Mouse (Mus musculus): ENCODE measurements around the gene Scube1. TPM values are rescaled to one million over a fixed set of nuclear protein-coding genes. Genes with fewer than 3 reads are reported as not detected.
A peak's percentile ranks its signal among the peaks of the same experiment; 100 is the strongest.

The Scube1 gene
- polyA plus RNA-seq, 1 experiment from 2014 or later: 6.6 TPM

DNA sequence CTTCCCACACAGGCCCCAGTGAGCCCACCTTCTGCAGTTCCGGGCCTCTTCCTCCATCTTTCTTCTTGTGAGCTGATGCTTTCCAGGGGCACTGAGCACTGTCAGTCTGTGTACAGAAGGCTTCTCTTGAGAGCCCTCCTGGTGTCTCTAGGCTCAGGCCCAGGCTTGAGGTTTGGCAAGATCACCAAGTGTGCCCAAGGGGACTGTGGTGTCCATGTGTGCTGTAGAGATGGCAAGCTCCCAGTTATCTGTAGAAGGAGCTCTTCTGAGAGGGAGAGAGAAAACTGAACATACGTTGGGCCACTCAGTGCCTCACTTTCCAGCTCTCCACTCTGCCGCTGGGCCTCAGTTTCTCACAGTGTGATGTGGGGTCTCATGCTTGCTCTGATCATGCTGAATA is 157.1 kb downstream of the Scube1 start:
- Histone ChIP-seq H3K4me2 (ENCODE audit: low read length) (no peak overlapping the region), H3K9me3 (ENCODE audit: control insufficient read depth, low read length) (no peaks in the 10 kb centered on the region), H3K36me3 (ENCODE audit: control insufficient read depth, insufficient read depth, low read length) (no peaks in the 10 kb centered on the region), H3K27me3 (replicated peaks; ENCODE audit: control insufficient read depth, insufficient read depth, low read length) (no peaks in the 10 kb centered on the region), H3K4me3 (ENCODE audit: low read depth, low read length) (no peak overlapping the region), H3K27ac (ENCODE audit: low read depth) (no peak overlapping the region), H3K4me1 (replicated peaks; ENCODE audit: control insufficient read depth, insufficient read depth, low read length) (peaks cover 8% of the 10 kb centered on the region), H3K9ac (ENCODE audit: low read length) (no peak overlapping the region)
- DNase-seq (ENCODE audit: low spot score): no peak
- 93% methylated on average over 3 of the region's 3 CpGs for WGBS
- no peak for ATAC-seq (replicated peaks; ENCODE audit: low FRiP score, low TSS enrichment, low read depth)

DNA sequence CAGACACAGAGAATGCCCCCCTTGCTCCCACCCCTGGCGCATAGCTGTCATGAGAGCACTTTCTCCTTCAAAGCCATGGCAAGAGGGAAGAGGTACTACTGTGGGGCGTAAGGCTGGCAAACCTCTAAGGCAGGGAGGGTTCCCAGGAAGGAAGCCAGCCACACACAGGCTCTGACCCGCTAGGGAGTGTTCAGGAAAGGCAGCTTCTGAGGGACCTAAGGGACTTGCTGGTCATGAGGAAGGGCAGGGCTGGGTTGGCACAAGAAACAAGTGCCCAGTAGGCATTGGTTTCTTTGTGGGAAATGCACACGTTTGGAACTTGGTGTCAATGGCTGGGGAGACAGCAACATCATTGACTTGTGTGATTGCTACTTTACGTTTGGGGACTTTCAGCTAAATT is 158.8 kb downstream of the Scube1 start:
- Histone ChIP-seq H3K4me2 (ENCODE audit: low read length) (no peak overlapping the region), H3K27ac (ENCODE audit: low read depth) (no peak overlapping the region), H3K27me3 (replicated peaks; ENCODE audit: control insufficient read depth, insufficient read depth, low read length) (no peaks in the 10 kb centered on the region), H3K9me3 (ENCODE audit: control insufficient read depth, low read length) (no peaks in the 10 kb centered on the region), H3K4me3 (ENCODE audit: low read depth, low read length) (no peak overlapping the region), H3K9ac (ENCODE audit: low read length) (no peak overlapping the region), H3K4me1 (replicated peaks; ENCODE audit: control insufficient read depth, insufficient read depth, low read length) (peaks cover 8% of the 10 kb centered on the region), H3K36me3 (ENCODE audit: control insufficient read depth, insufficient read depth, low read length) (no peaks in the 10 kb centered on the region)
- WGBS: 75% methylated on average over 5 of the region's 5 CpGs
- no peak for DNase-seq (ENCODE audit: low spot score)
- no peak for ATAC-seq (replicated peaks; ENCODE audit: low FRiP score, low TSS enrichment, low read depth)

DNA sequence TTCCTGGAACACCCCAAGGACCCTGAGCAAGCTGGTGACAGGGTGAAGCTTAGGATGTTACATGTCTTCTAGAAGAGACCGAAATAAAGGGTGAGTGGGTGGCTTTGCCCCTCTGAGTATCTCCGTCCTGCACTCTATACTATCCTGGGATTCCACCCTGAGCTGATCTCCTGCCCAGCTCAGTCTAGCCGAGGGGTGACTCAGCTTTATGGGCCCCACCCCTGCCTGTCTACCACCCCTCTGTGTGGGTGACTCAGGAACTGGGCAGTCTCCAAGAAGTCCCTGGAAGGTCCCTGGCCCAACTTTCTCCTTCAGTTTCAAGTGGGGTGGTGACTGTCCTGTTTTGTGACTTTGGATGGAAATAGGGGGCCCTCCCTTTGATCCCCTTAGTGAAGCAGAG is 159.4 kb downstream of the Scube1 start:
- WGBS: 83% methylated on average over 3 of the region's 3 CpGs
- Histone ChIP-seq H3K36me3 (ENCODE audit: control insufficient read depth, insufficient read depth, low read length) (no peaks in the 10 kb centered on the region), H3K9me3 (ENCODE audit: control insufficient read depth, low read length) (no peaks in the 10 kb centered on the region), H3K4me1 (replicated peaks; ENCODE audit: control insufficient read depth, insufficient read depth, low read length) (peaks cover 8% of the 10 kb centered on the region), H3K27me3 (replicated peaks; ENCODE audit: control insufficient read depth, insufficient read depth, low read length) (no peaks in the 10 kb centered on the region), H3K4me3 (ENCODE audit: low read depth, low read length) (no peak overlapping the region), H3K4me2 (ENCODE audit: low read length) (no peak overlapping the region), H3K27ac (ENCODE audit: low read depth) (no peak overlapping the region), H3K9ac (ENCODE audit: low read length) (no peak overlapping the region)
- no peak for DNase-seq (ENCODE audit: low spot score)
- no peak for ATAC-seq (replicated peaks; ENCODE audit: low FRiP score, low TSS enrichment, low read depth)

DNA sequence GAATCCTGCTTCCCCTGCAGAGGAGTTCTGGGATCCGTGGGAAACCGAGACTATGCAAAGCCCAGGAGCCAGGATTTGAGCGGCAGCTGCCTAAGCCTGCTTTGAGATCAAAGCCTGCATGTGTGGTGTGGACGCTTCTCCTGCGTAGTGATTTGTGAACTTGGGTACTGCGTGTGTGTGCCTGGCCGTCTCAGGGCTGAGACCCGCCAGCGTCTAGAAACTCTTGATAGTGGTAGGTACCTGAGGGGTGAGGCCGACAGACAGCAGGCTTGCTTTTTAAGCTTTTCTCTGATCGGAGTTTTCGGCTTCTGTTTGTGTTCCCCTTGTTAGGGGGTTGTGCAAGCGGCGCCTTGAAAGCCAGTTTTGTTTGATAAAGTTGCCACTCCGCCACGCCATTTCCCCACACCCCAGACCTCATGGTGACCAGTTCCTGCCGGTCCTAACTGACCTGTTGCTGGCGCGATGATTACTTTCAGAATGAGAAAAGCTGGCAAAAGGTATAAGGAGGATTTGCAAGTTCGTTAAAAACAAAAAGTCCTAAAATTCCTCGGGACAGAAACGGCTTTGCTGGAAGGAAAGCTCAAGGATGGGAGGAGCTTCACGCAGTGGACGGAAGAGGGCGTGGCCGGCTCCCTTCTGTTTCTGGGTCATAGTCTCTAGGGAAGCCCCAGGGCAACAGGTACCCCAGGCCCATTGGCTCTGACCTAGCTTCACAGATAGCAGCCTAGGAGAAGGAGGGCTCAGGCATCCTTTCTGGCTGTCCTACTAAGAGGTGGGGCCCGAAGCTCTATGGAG is 160.8 kb downstream of the Scube1 start:
- H3K9ac ChIP-seq (ENCODE audit: low read length): peak overlapping the region; percentile 67
- no peaks in the 10 kb centered on the region for H3K9me3 ChIP-seq (ENCODE audit: control insufficient read depth, low read length)
- no peaks in the 10 kb centered on the region for H3K27me3 ChIP-seq (replicated peaks; ENCODE audit: control insufficient read depth, insufficient read depth, low read length)
- H3K4me1 ChIP-seq (replicated peaks; ENCODE audit: control insufficient read depth, insufficient read depth, low read length): peaks cover 8% of the 10 kb centered on the region
- WGBS: 2% methylated on average over 27 of the region's 27 CpGs
- peak overlapping the region; percentile 63 for H3K4me3 ChIP-seq (ENCODE audit: low read depth, low read length)
- H3K36me3 ChIP-seq (ENCODE audit: control insufficient read depth, insufficient read depth, low read length): no peaks in the 10 kb centered on the region
- peak; percentile 48 for ATAC-seq (replicated peaks; ENCODE audit: low FRiP score, low TSS enrichment, low read depth)
- H3K4me2 ChIP-seq (ENCODE audit: low read length): peak overlapping the region; percentile 98
- DNase-seq (ENCODE audit: low spot score): peak; percentile 81
- peak overlapping the region; percentile 36; the same call in 1 of the 2 replicates for H3K27ac ChIP-seq (ENCODE audit: low read depth)

DNA sequence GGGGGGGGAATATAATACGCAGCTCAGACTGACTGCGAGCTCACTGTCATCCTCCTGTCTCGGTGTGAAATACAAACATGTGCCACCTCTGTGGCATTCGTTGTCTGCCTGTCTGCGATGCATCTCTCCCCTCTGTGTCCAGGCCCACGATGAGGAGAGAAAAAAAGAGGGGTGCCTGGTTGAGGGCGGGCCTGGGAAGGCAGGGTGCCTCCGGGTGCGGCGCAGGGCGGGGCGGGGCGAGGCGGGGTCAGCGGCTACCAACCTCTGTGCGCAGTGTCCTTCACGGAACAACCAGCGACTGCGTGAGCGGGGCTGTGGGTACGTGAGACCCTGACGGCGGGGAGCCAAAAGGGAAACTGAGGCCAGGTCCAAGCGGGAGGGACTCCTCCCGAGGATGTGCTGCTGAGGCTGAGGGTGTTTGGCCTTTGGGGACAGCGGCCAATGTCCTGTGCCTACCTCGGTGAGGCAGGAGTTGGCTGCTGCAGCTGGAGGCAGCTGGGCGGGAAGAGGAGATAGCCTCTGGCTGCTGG is 161.4 kb downstream of the Scube1 start, which contains the start of the genes Tspo and Mcat:
Gene Tspo (plus strand): TSS at position 266 of the 530 bp plus-strand sequence.
Gene Mcat (minus strand): TSS at position 461 of the 530 bp plus-strand sequence.
- H3K27ac ChIP-seq (ENCODE audit: low read depth): peak within 1 kb of the TSS; percentile 36; the same call in 1 of the 2 replicates
- DNase-seq (ENCODE audit: low spot score) (peak; percentile 79), ATAC-seq (replicated peaks; ENCODE audit: low FRiP score, low TSS enrichment, low read depth) (peak; percentile 44; the same call in 1 of the 2 replicates)
- peak within 1 kb of the TSS; percentile 67 for H3K9ac ChIP-seq (ENCODE audit: low read length)
- no peaks in the 10 kb centered on the region for H3K36me3 ChIP-seq (ENCODE audit: control insufficient read depth, insufficient read depth, low read length)
- peaks cover 8% of the 10 kb centered on the region for H3K4me1 ChIP-seq (replicated peaks; ENCODE audit: control insufficient read depth, insufficient read depth, low read length)
- H3K4me3 ChIP-seq (ENCODE audit: low read depth, low read length): peak within 1 kb of the TSS; percentile 63
- H3K4me2 ChIP-seq (ENCODE audit: low read length): peak within 1 kb of the TSS; percentile 98
- under 1% methylated on average over 28 of the region's 28 CpGs for WGBS
- no peaks in the 10 kb centered on the region for H3K9me3 ChIP-seq (ENCODE audit: control insufficient read depth, low read length)
- no peaks in the 10 kb centered on the region for H3K27me3 ChIP-seq (replicated peaks; ENCODE audit: control insufficient read depth, insufficient read depth, low read length)

DNA sequence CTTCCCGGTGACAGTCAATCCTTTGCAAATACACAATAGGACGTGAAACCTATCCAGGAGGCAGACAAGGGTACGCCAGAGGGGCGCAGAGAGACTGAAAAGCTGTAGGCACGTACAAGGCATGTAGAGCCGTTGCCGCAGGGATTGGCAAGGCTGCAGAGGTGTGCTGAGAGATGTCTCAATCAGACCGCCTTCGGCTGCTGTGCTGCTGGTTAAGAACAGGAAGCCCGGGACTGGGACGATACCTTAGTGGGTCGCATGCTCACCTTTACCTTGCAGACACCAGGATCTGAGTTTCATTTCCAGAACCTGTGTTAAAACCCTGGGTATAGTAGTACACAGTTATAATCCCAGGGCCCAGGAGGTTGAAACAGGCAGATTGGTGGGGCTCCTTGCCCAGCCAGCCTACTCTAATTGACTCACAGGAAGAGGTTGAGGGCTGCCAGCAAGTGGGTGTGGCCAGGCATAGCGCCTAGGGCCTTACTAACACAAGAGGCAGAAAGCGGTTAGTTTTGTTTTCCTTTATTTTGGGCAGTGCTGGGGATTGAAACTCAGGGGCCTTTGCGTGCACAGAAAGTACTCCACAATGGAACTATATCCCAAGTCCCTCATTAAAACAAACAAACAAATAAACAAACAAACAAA is 162.1 kb downstream of the Scube1 start:
- no peaks in the 10 kb centered on the region for H3K27me3 ChIP-seq (replicated peaks; ENCODE audit: control insufficient read depth, insufficient read depth, low read length)
- H3K4me3 ChIP-seq (ENCODE audit: low read depth, low read length): peak overlapping the region; percentile 63
- peaks cover 8% of the 10 kb centered on the region for H3K4me1 ChIP-seq (replicated peaks; ENCODE audit: control insufficient read depth, insufficient read depth, low read length)
- WGBS: 40% methylated on average over 15 of the region's 15 CpGs
- DNase-seq (ENCODE audit: low spot score) (peak; percentile 65), ATAC-seq (replicated peaks; ENCODE audit: low FRiP score, low TSS enrichment, low read depth) (peak; percentile 49; the same call in 1 of the 2 replicates)
- no peak overlapping the region for H3K27ac ChIP-seq (ENCODE audit: low read depth)
- peak overlapping the region; percentile 98 for H3K4me2 ChIP-seq (ENCODE audit: low read length)
- no peaks in the 10 kb centered on the region for H3K36me3 ChIP-seq (ENCODE audit: control insufficient read depth, insufficient read depth, low read length)
- no peaks in the 10 kb centered on the region for H3K9me3 ChIP-seq (ENCODE audit: control insufficient read depth, low read length)
- no peak overlapping the region for H3K9ac ChIP-seq (ENCODE audit: low read length)

DNA sequence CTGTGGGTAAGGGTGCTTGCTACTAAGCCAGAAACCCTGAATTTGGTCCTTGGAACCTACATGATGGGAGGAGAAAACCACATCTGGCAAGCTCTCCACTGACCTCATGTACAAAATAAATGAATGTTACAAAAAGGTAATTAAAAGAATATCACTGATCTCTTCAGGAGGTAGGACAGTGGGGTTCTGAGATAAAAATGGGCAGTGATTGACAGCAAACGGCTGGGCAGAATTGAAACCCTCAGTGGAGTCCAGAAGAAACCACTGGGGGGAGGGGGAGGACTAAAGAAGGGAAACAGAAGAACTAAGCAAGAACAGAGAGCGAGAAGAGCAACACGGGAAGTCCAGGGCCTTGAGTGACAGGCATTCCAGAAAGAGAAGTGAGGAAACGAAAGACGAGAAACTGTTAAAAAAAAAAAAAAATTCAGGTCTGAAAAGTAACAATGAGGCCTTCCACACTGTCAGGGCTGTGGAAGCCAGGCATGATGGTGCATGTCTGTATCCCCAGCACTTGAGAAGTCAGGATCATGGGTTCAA is 163.8 kb downstream of the Scube1 start:
- H3K27ac ChIP-seq (ENCODE audit: low read depth): no peak overlapping the region
- H3K4me2 ChIP-seq (ENCODE audit: low read length): no peak overlapping the region
- DNase-seq (ENCODE audit: low spot score) (no peak), ATAC-seq (replicated peaks; ENCODE audit: low FRiP score, low TSS enrichment, low read depth) (no peak)
- H3K9me3 ChIP-seq (ENCODE audit: control insufficient read depth, low read length): no peaks in the 10 kb centered on the region
- 66% methylated on average over 5 of the region's 5 CpGs for WGBS
- no peak overlapping the region for H3K4me3 ChIP-seq (ENCODE audit: low read depth, low read length)
- H3K4me1 ChIP-seq (replicated peaks; ENCODE audit: control insufficient read depth, insufficient read depth, low read length): peaks cover 8% of the 10 kb centered on the region
- H3K9ac ChIP-seq (ENCODE audit: low read length): no peak overlapping the region
- no peaks in the 10 kb centered on the region for H3K36me3 ChIP-seq (ENCODE audit: control insufficient read depth, insufficient read depth, low read length)
- no peaks in the 10 kb centered on the region for H3K27me3 ChIP-seq (replicated peaks; ENCODE audit: control insufficient read depth, insufficient read depth, low read length)

DNA sequence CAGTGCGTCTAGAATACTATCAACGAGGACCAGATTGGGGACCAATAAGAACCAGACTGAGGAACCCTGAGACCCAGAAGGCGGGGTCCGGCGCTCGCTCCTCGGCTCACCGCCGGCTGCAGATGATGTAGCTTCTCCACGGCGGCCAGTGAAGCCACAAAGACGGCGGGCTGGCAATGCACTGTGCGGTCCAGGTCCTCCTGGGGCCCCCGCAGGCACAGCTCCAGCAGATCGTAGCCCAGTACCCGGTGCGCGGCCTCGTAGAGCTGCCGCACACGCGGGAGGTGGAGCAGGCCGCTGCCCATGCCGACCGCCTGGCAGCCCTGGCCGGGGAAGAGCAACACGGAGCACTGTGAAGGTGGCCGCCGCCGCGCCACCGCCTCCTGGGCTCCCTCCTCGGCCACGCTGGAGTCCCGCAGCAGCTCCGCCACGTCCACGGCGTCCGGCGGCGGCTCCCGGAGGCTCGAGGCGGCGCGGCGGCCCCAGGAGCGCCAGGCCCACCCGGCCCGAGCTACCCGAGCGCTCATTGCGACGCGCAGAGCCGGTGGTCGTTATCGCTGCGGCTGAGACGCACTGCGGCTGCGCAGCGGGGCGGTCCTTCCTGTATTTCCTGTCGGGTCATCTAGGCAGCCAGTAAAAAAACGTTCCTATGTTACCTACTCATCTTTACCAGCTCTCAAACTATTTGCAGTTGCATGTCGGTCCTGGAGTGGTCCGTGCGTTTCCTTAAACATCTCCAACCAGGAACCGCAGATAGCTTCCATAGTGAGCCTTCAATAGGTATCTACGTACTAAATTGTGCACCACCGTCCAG is 169.5 kb downstream of the Scube1 start:
- H3K27ac ChIP-seq (ENCODE audit: low read depth): peak overlapping the region; percentile 90
- peak overlapping the region; percentile 91 for H3K4me3 ChIP-seq (ENCODE audit: low read depth, low read length)
- WGBS: under 1% methylated on average over 74 of the region's 74 CpGs
- ATAC-seq (replicated peaks; ENCODE audit: low FRiP score, low TSS enrichment, low read depth) (peak; percentile 88), DNase-seq (ENCODE audit: low spot score) (peak; percentile 92)
- 0 out of 2 replicates have a peak, but pooled peaks cover 5% of the 10 kb centered on the region for H3K4me1 ChIP-seq (replicated peaks; ENCODE audit: control insufficient read depth, insufficient read depth, low read length)
- peaks cover 23% of the 10 kb centered on the region for H3K36me3 ChIP-seq (ENCODE audit: control insufficient read depth, insufficient read depth, low read length)
- no peaks in the 10 kb centered on the region for H3K9me3 ChIP-seq (ENCODE audit: control insufficient read depth, low read length)
- H3K27me3 ChIP-seq (replicated peaks; ENCODE audit: control insufficient read depth, insufficient read depth, low read length): no peaks in the 10 kb centered on the region
- peak overlapping the region; percentile 86 for H3K9ac ChIP-seq (ENCODE audit: low read length)
- H3K4me2 ChIP-seq (ENCODE audit: low read length): peak overlapping the region; percentile 80

Measured in intestine, embryonic 14.5 days (tissue).